Mouse (Mus musculus) ES-E14 (cell line): ENCODE measurements around the gene Spryd7. TPM values are rescaled to one million over a fixed set of nuclear protein-coding genes. Genes with fewer than 3 reads are reported as not detected.

ENCODE experiments used
- DNase-seq: peaks from one replicate; pipeline ENCODE4 v3.0.0-alpha.2; 2013; ENCODE audit warnings: low read depth, low spot score
- H3K27ac ChIP-seq: 2 replicates; pipeline ENCODE4 v1.5.1; 2012; ENCODE audit warnings: low read depth, mild to moderate bottlenecking, low read length, moderate library complexity, mixed read lengths; ENCODE audit not compliant: poor library complexity, insufficient read depth, severe bottlenecking
- H3K36me3 ChIP-seq: 2 replicates; pipeline ENCODE4 v1.6.1; 2012; ENCODE audit warnings: mild to moderate bottlenecking, low read length, moderate library complexity, mixed read lengths; ENCODE audit not compliant: control insufficient read depth, poor library complexity, insufficient read depth, severe bottlenecking
- H3K4me1 ChIP-seq, 2 experiments: fragments of 150-350 bp in 1 of 2; sonication (generic) in 1 of 2; 2 replicates each; pipeline ENCODE4 v1.6.1; 2012; ENCODE audit warnings: low read length in 2 of 2, mild to moderate bottlenecking in 1 of 2, mixed read lengths in 1 of 2; ENCODE audit not compliant: control insufficient read depth in 2 of 2, insufficient read depth in 2 of 2, poor library complexity in 1 of 2
- H3K4me3 ChIP-seq, 2 experiments: fragments of 150-350 bp in 1 of 2; sonication (generic) in 1 of 2; 2 replicates each; pipeline ENCODE4 v1.5.1; 2012; ENCODE audit warnings: low read length in 2 of 2, low read depth in 1 of 2, mild to moderate bottlenecking in 1 of 2, mixed read lengths in 1 of 2; ENCODE audit not compliant: insufficient read depth in 1 of 2, poor library complexity in 1 of 2, severe bottlenecking in 1 of 2
- H3K9ac ChIP-seq: 2 replicates; pipeline ENCODE4 v1.6.1; 2012; ENCODE audit warnings: low read depth, mild to moderate bottlenecking, low read length, mixed read lengths; ENCODE audit not compliant: poor library complexity, insufficient read depth, severe bottlenecking
- H3K9me3 ChIP-seq: fragments of 150-350 bp; sonication (generic); 2 replicates; pipeline ENCODE4 v1.6.1; 2012; ENCODE audit warnings: low read depth, mild to moderate bottlenecking, low read length; ENCODE audit not compliant: control insufficient read depth, insufficient read depth
- CHD2 ChIP-seq: IDR thresholded peaks from 2 replicates; pipeline ENCODE4 v1.6.1; 2014; ENCODE audit warnings: mild to moderate bottlenecking, low read depth, low read length, inconsistent platforms
- HCFC1 ChIP-seq: IDR thresholded peaks from 2 replicates; pipeline ENCODE4 v1.6.1; 2012; ENCODE audit warnings: low read length, inconsistent platforms, borderline replicate concordance; ENCODE audit not compliant: insufficient read depth
- MAFK ChIP-seq: IDR thresholded peaks from 2 replicates; pipeline ENCODE4 v1.6.1; 2014; ENCODE audit warnings: mild to moderate bottlenecking, low read depth, low read length, inconsistent platforms; ENCODE audit not compliant: insufficient read depth
- ZC3H11A ChIP-seq: IDR thresholded peaks from 2 replicates; pipeline ENCODE4 v1.6.1; 2012; ENCODE audit warnings: low read depth, mild to moderate bottlenecking, inconsistent platforms, low read length, borderline replicate concordance
- ZNF384 ChIP-seq: IDR thresholded peaks from 2 replicates; pipeline ENCODE4 v1.6.1; 2012; ENCODE audit warnings: low read depth, low read length, inconsistent platforms
- in situ Hi-C, 2 experiments: fragments of 600-800 bp; cut with MboI; formaldehyde crosslinking; loops; one replicate each; pipeline ENCODE4 v1.15.1; 2025; ENCODE audit warnings: low sequenced_read_pairs in 2 of 2, inconsistent platforms in 1 of 2; ENCODE audit not compliant: unreplicated experiment in 2 of 2
- total RNA-seq: library from RNA; depleted of rRNA; stranded (reverse); fragments of 300-350 nt; gene quantifications from 2 replicates; pipeline ENCODE4 v1.2.3, GENCODE M21; 2012; rRNA removed

Gene Spryd7
- total RNA-seq, 1 experiment: 5.1 TPM

GRCm38 (mm10) chr14:61493511-61494135, 63.1 kb downstream of the Spryd7 start:
- no peak for DNase-seq
- no peaks in the 10 kb centered on the region for H3K4me1 ChIP-seq
- in situ Hi-C loops: loop anchor here in 1 of 2 experiments (10.0 kb wide), 1 partner anchor 159 kb away; no protein-coding TSS in a partner anchor
- no peak overlapping the region for H3K27ac ChIP-seq
- TF ChIP-seq ZC3H11A (no peak), CHD2 (no peak), HCFC1 (no peak), ZNF384 (no peak), MAFK (no peak)
- H3K4me3 ChIP-seq: no peak overlapping the region
- H3K36me3 ChIP-seq: no peaks in the 10 kb centered on the region
- H3K9me3 ChIP-seq: no peaks in the 10 kb centered on the region
- H3K9ac ChIP-seq: no peak overlapping the region

Other genes with a start within 250 kb of the Spryd7 start
- not detected in 2 replicates for gene Arl11, start 247.1 kb downstream of the Spryd7 start, total RNA-seq
- gene Ebpl, start 196.4 kb downstream of the Spryd7 start, total RNA-seq: 4.0 and 7.5 TPM in 2 replicates
- gene Kpna3, start 117.0 kb downstream of the Spryd7 start, total RNA-seq: 38.0 and 51.7 TPM in 2 replicates
- 19.1 and 57.9 TPM in 2 replicates for gene Trim13, start 41.4 kb upstream of the Spryd7 start, total RNA-seq
- 0.27 and 1.2 TPM in 2 replicates for gene Kcnrg, start 50.6 kb upstream of the Spryd7 start, total RNA-seq